Mouse (Mus musculus): Measurements from ENCODE around the gene Slc25a26.

Gene Slc25a26

GRCm38 (mm10) chr6:94637024-94637434 lies 136.9 kb downstream of the Slc25a26 start:
- no peak for DNase-seq (ENCODE audit: low read depth, low spot score)

GRCm38 (mm10) chr6:94640297-94640696 lies 140.2 kb downstream of the Slc25a26 start:
- no peak for DNase-seq (ENCODE audit: low read depth, low spot score)

- no peak for DNase-seq (ENCODE audit: low read depth, low spot score)
Observed at GRCm38 (mm10) chr6:94642048-94642447, 141.9 kb downstream of the Slc25a26 start.

GRCm38 (mm10) chr6:94643989-94644388 lies 143.9 kb downstream of the Slc25a26 start:
- DNase-seq (ENCODE audit: low read depth, low spot score), result no peak

- DNase-seq (ENCODE audit: low read depth, low spot score), result no peak
Observed at GRCm38 (mm10) chr6:94644641-94645040, 144.5 kb downstream of the Slc25a26 start.

- no peak for DNase-seq (ENCODE audit: low read depth, low spot score)
Observed at GRCm38 (mm10) chr6:94645723-94646122, 145.6 kb downstream of the Slc25a26 start.

GRCm38 (mm10) chr6:94646274-94646863 lies 146.2 kb downstream of the Slc25a26 start:
- DNase-seq (ENCODE audit: low read depth, low spot score), result no peak

GRCm38 (mm10) chr6:94646902-94647301 lies 146.8 kb downstream of the Slc25a26 start:
- DNase-seq (ENCODE audit: low read depth, low spot score), result no peak

- no peak for DNase-seq (ENCODE audit: low read depth, low spot score)
Observed at GRCm38 (mm10) chr6:94647574-94648430, 147.7 kb downstream of the Slc25a26 start.

GRCm38 (mm10) chr6:94648496-94648895 lies 148.4 kb downstream of the Slc25a26 start:
- DNase-seq (ENCODE audit: low read depth, low spot score), result no peak

GRCm38 (mm10) chr6:94649637-94650036 lies 149.5 kb downstream of the Slc25a26 start:
- DNase-seq (ENCODE audit: low read depth, low spot score), result no peak

GRCm38 (mm10) chr6:94651541-94651940 lies 151.4 kb downstream of the Slc25a26 start:
- no peak for DNase-seq (ENCODE audit: low read depth, low spot score)

GRCm38 (mm10) chr6:94652659-94653213 lies 152.6 kb downstream of the Slc25a26 start:
- DNase-seq (ENCODE audit: low read depth, low spot score), result no peak

GRCm38 (mm10) chr6:94653388-94654316 lies 153.5 kb downstream of the Slc25a26 start:
- no peak for DNase-seq (ENCODE audit: low read depth, low spot score)
